22 mouse cellular contexts compared by ENCODE assay signal in the genomic region with DNA sequence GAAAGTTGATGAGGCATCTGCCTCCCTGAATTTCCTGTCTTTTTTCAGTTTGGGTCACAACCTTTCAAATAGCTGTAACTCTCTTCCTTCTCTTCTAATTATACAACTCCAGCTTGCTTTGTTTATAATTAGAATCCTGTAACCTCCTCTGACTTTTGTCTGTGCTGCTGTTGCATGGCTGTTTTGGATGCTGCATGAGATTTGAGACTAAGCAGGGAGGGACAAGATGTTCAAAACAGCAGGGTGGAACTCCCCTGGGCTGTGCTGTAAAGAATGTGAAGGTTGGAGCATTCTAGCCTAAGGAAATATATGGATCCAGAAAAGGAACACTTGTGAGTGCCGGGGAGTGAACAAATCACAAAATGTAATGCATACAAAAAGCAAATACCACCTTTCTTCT.
DNase-seq lines count a peak whose midpoint lies in the region; ATAC-seq and TF ChIP-seq lines count a peak whose summit lies in the region.
"Had no signal": no experiment of that assay in that cellular context is flagged by ENCODE, and none has a peak within 500 bp of the region (broad histone marks: within the 10 kb centered on the region; RNA-seq: fewer than 3 reads in every experiment).

No protein-coding gene starts in this region.

- peak; percentile 23 for DNase-seq in embryonic facial prominence, embryonic 14.5 days (ENCODE audit: low spot score)
- DNase-seq in embryonic facial prominence, embryonic 10.5 days (ENCODE audit: low spot score), result no peak
- no peak for DNase-seq in kidney, adult 2 months
- DNase-seq in lung, postnatal 36 days, result no peak
- DNase-seq in stomach, postnatal 0 days (ENCODE audit: low spot score), result no peak
- DNase-seq: adrenal gland, postnatal 10 days; cerebellum, adult 9-11 months; forebrain, postnatal 0 days; kidney, adult 18-20 months; liver; thymus, adult 18-20 months; thymus, postnatal 4 days had no signal

- no peak for TF ChIP-seq POLR2A in kidney, adult 2 months (IDR thresholded peaks at IDR 0.05; ENCODE audit: low read depth, low read length)

- H3K27ac ChIP-seq in embryonic facial prominence, embryonic 14.5 days (replicated peaks; ENCODE audit: low read depth, low read length), result no peak overlapping the region
- H3K27ac ChIP-seq in embryonic facial prominence, embryonic 10.5 days (replicated peaks), result no peak overlapping the region
- H3K27ac ChIP-seq in kidney, embryonic 15.5 days, result 0 out of 2 replicates have a peak overlapping the region, but pooled peaks have one; percentile 27
- H3K27ac ChIP-seq in kidney, adult 2 months (ENCODE audit: insufficient read depth, low read depth, low read length), result no peak overlapping the region
- peak overlapping the region; percentile 9; the same call in 1 of the 2 replicates for H3K27ac ChIP-seq in lung, embryonic 15.5 days
- peak overlapping the region; percentile 33; the same call in 1 of the 2 replicates for H3K27ac ChIP-seq in stomach, embryonic 16.5 days (ENCODE audit: low read length)
- H3K27ac ChIP-seq in stomach, postnatal 0 days (replicated peaks), result no peak overlapping the region
- H3K27ac ChIP-seq: forebrain, embryonic 10.5 days; hindbrain, embryonic 10.5 days; left cerebral cortex, adult 2 months; limb, embryonic 10.5 days; liver, embryonic 15.5 days had no signal

- no peak overlapping the region for H3K4me3 ChIP-seq in embryonic facial prominence, embryonic 14.5 days (ENCODE audit: low read depth, low read length)
- no peak overlapping the region for H3K4me3 ChIP-seq in embryonic facial prominence, embryonic 10.5 days
- H3K4me3 ChIP-seq in kidney, embryonic 15.5 days (replicated peaks), result no peak overlapping the region
- H3K4me3 ChIP-seq in kidney, adult 2 months (ENCODE audit: insufficient read depth, low read depth, low read length), result no peak overlapping the region
- no peak overlapping the region for H3K4me3 ChIP-seq in lung, embryonic 15.5 days
- no peak overlapping the region for H3K4me3 ChIP-seq in stomach, embryonic 16.5 days (replicated peaks; ENCODE audit: low read length)
- no peak overlapping the region for H3K4me3 ChIP-seq in stomach, postnatal 0 days (ENCODE audit: low read depth, low read length)
- H3K4me3 ChIP-seq: forebrain, embryonic 10.5 days; hindbrain, embryonic 10.5 days; left cerebral cortex, adult 2 months; limb, embryonic 10.5 days; liver, embryonic 15.5 days; megakaryocyte, embryonic 14.5 days had no signal

- no peak overlapping the region for H3K4me2 ChIP-seq in embryonic facial prominence, embryonic 14.5 days (ENCODE audit: low read depth, low read length)
- H3K4me2 ChIP-seq in kidney, embryonic 15.5 days, result no peak overlapping the region
- H3K4me2 ChIP-seq in lung, embryonic 15.5 days, result no peak overlapping the region
- no peak overlapping the region for H3K4me2 ChIP-seq in stomach, embryonic 16.5 days (ENCODE audit: low read depth, low read length)
- no peak overlapping the region for H3K4me2 ChIP-seq in stomach, postnatal 0 days (replicated peaks; ENCODE audit: low read depth)
- H3K4me2 ChIP-seq: liver, embryonic 15.5 days had no signal

- no peaks in the 10 kb centered on the region for H3K27me3 ChIP-seq in embryonic facial prominence, embryonic 14.5 days (replicated peaks; ENCODE audit: control insufficient read depth, insufficient read depth, low read length)
- H3K27me3 ChIP-seq in embryonic facial prominence, embryonic 10.5 days (replicated peaks; ENCODE audit: low read depth, poor library complexity, severe bottlenecking), result no peaks in the 10 kb centered on the region
- H3K27me3 ChIP-seq in kidney, embryonic 15.5 days, result no peaks in the 10 kb centered on the region
- H3K27me3 ChIP-seq in kidney, adult 2 months (replicated peaks; ENCODE audit: control insufficient read depth, insufficient read depth, low read length), result no peaks in the 10 kb centered on the region
- no peaks in the 10 kb centered on the region for H3K27me3 ChIP-seq in lung, embryonic 15.5 days
- H3K27me3 ChIP-seq in stomach, embryonic 16.5 days (ENCODE audit: control insufficient read depth, insufficient read depth, low read length), result no peaks in the 10 kb centered on the region
- no peaks in the 10 kb centered on the region for H3K27me3 ChIP-seq in stomach, postnatal 0 days (ENCODE audit: control insufficient read depth, insufficient read depth, low read length)
- H3K27me3 ChIP-seq: liver, embryonic 15.5 days; megakaryocyte, embryonic 14.5 days had no signal

- 47% methylated on average over 1 of the region's 1 CpGs for WGBS in embryonic facial prominence, embryonic 14.5 days
- 60% methylated on average over 1 of the region's 1 CpGs for WGBS in embryonic facial prominence, embryonic 10.5 days
- 53% methylated on average over 1 of the region's 1 CpGs for WGBS in kidney, embryonic 15.5 days
- WGBS in kidney, adult 2 months, result 58% methylated on average over 1 of the region's 1 CpGs
- 72% methylated on average over 1 of the region's 1 CpGs for WGBS in lung, embryonic 15.5 days
- WGBS in stomach, embryonic 16.5 days, result 55% methylated on average over 1 of the region's 1 CpGs
- 33% methylated on average over 1 of the region's 1 CpGs for WGBS in stomach, postnatal 0 days

- no peak overlapping the region for H3K9ac ChIP-seq in embryonic facial prominence, embryonic 14.5 days (ENCODE audit: low read depth, low read length)
- no peak overlapping the region for H3K9ac ChIP-seq in kidney, embryonic 15.5 days
- H3K9ac ChIP-seq in lung, embryonic 15.5 days, result no peak overlapping the region
- no peak overlapping the region for H3K9ac ChIP-seq in stomach, embryonic 16.5 days (ENCODE audit: low read length)
- no peak overlapping the region for H3K9ac ChIP-seq in stomach, postnatal 0 days (ENCODE audit: low read length)
- H3K9ac ChIP-seq: forebrain, postnatal 0 days; liver, embryonic 15.5 days had no signal

- no peaks in the 10 kb centered on the region for H3K36me3 ChIP-seq in embryonic facial prominence, embryonic 14.5 days (ENCODE audit: control insufficient read depth, insufficient read depth, low read length)
- no peaks in the 10 kb centered on the region for H3K36me3 ChIP-seq in embryonic facial prominence, embryonic 10.5 days (replicated peaks)
- H3K36me3 ChIP-seq in kidney, embryonic 15.5 days, result no peaks in the 10 kb centered on the region
- no peaks in the 10 kb centered on the region for H3K36me3 ChIP-seq in kidney, adult 2 months (ENCODE audit: control insufficient read depth, insufficient read depth, low read length)
- H3K36me3 ChIP-seq in lung, embryonic 15.5 days, result no peaks in the 10 kb centered on the region
- H3K36me3 ChIP-seq in stomach, embryonic 16.5 days (ENCODE audit: control insufficient read depth, insufficient read depth, low read length), result no peaks in the 10 kb centered on the region
- H3K36me3 ChIP-seq in stomach, postnatal 0 days (ENCODE audit: control insufficient read depth, insufficient read depth, low read length), result no peaks in the 10 kb centered on the region
- H3K36me3 ChIP-seq: forebrain, embryonic 10.5 days; hindbrain, embryonic 10.5 days; limb, embryonic 10.5 days; liver, embryonic 15.5 days had no signal

- ATAC-seq in embryonic facial prominence, embryonic 14.5 days (ENCODE audit: low read depth), result peak; percentile 22; the same call in 1 of the 2 replicates
- ATAC-seq in kidney, embryonic 15.5 days (replicated peaks; ENCODE audit: low FRiP score), result 0 out of 2 replicates have a peak, but pooled peaks have one; percentile 22
- ATAC-seq in lung, embryonic 15.5 days (ENCODE audit: borderline replicate concordance, extremely low read depth, low FRiP score, low TSS enrichment), result no peak
- ATAC-seq in stomach, embryonic 16.5 days (ENCODE audit: insufficient read depth, low FRiP score), result no peak
- ATAC-seq in stomach, postnatal 0 days (ENCODE audit: low FRiP score, low TSS enrichment), result no peak
- ATAC-seq: forebrain, postnatal 0 days; inflammation-experienced regulatory T-cells, adult 6 months had no signal

- TF ChIP-seq EP300 in stomach, postnatal 0 days (optimal IDR thresholded peaks at IDR 0.05), result no peak

- no peak for TF ChIP-seq CTCF in kidney, adult 2 months (conservative IDR thresholded peaks at IDR 0.05; ENCODE audit: insufficient read depth, insufficient read length, low read depth, low read length)
- TF ChIP-seq CTCF in stomach, postnatal 0 days (IDR thresholded peaks at IDR 0.05; ENCODE audit: low read depth), result no peak

- H3K4me1 ChIP-seq in embryonic facial prominence, embryonic 14.5 days (ENCODE audit: control insufficient read depth, insufficient read depth, low read length), result no peaks in the 10 kb centered on the region
- peaks cover 8% of the 10 kb centered on the region for H3K4me1 ChIP-seq in embryonic facial prominence, embryonic 10.5 days
- peaks cover 7% of the 10 kb centered on the region; the same call in 1 of the 2 replicates for H3K4me1 ChIP-seq in kidney, embryonic 15.5 days
- no peaks in the 10 kb centered on the region; the same call in 1 of the 2 replicates for H3K4me1 ChIP-seq in kidney, adult 2 months (ENCODE audit: control insufficient read depth, insufficient read depth, low read length)
- no peaks in the 10 kb centered on the region for H3K4me1 ChIP-seq in lung, embryonic 15.5 days
- peaks cover 2% of the 10 kb centered on the region; the same call in 1 of the 2 replicates for H3K4me1 ChIP-seq in stomach, embryonic 16.5 days (ENCODE audit: control insufficient read depth, insufficient read depth, low read length)
- no peaks in the 10 kb centered on the region for H3K4me1 ChIP-seq in stomach, postnatal 0 days (replicated peaks; ENCODE audit: control insufficient read depth, insufficient read depth)
- H3K4me1 ChIP-seq: hindbrain, embryonic 10.5 days; liver, embryonic 15.5 days; megakaryocyte, embryonic 14.5 days had no signal

- no peaks in the 10 kb centered on the region for H3K9me3 ChIP-seq in embryonic facial prominence, embryonic 14.5 days (ENCODE audit: control insufficient read depth, low read length)
- H3K9me3 ChIP-seq in embryonic facial prominence, embryonic 10.5 days, result no peaks in the 10 kb centered on the region
- no peaks in the 10 kb centered on the region for H3K9me3 ChIP-seq in kidney, embryonic 15.5 days (replicated peaks)
- H3K9me3 ChIP-seq in lung, embryonic 15.5 days, result no peaks in the 10 kb centered on the region
- H3K9me3 ChIP-seq in stomach, embryonic 16.5 days (replicated peaks; ENCODE audit: control insufficient read depth, low read length), result no peaks in the 10 kb centered on the region
- H3K9me3 ChIP-seq in stomach, postnatal 0 days (ENCODE audit: control insufficient read depth, low read length), result no peaks in the 10 kb centered on the region
- H3K9me3 ChIP-seq: forebrain, embryonic 10.5 days; hindbrain, embryonic 10.5 days; limb, embryonic 10.5 days; liver, embryonic 15.5 days had no signal

Comparison
In these comparisons a context has a peak if more than half of its experiments do, and no peak if none do; other contexts are left out.
1. H3K27ac ChIP-seq: peak in kidney, embryonic 15.5 days (single experiment), lung, embryonic 15.5 days (single experiment) and stomach, embryonic 16.5 days (single experiment); none in embryonic facial prominence, embryonic 14.5 days (single experiment), embryonic facial prominence, embryonic 10.5 days (single experiment), kidney, adult 2 months (single experiment) and stomach, postnatal 0 days (single experiment).
2. ATAC-seq: peak in embryonic facial prominence, embryonic 14.5 days (single experiment) and kidney, embryonic 15.5 days (single experiment); none in lung, embryonic 15.5 days (single experiment), stomach, embryonic 16.5 days (single experiment) and stomach, postnatal 0 days (single experiment).